Mouse (Mus musculus): ENCODE measurements at regions not wholly inside any gene's neighbourhood (a gene's known extent, or its start where the extent isn't known, plus 50 kb on each side); places are given as distances from the start of the nearest gene placed in this dataset.

DNA sequence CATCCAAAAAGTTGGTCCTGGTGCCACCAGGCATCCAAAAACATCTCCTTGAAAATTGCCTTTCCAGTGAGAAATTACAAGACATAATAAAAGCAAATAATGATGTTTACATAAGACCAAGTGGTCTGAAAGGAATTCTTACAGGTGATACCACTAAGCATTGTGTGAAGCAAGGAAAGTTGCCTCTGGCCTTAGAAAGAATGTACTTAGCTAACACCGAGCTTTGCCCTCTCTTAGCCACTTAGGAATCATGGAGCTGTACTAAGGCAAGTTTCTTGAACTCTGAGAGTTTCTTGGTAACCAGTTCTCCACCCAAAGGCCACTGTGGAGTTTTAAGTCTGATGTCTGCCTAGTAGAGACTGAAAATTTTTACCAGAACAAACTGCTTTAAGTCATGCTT, 359.4 kb upstream of the Cdh11 start:
- no peak for DNase-seq (ENCODE audit: low spot score)

DNA sequence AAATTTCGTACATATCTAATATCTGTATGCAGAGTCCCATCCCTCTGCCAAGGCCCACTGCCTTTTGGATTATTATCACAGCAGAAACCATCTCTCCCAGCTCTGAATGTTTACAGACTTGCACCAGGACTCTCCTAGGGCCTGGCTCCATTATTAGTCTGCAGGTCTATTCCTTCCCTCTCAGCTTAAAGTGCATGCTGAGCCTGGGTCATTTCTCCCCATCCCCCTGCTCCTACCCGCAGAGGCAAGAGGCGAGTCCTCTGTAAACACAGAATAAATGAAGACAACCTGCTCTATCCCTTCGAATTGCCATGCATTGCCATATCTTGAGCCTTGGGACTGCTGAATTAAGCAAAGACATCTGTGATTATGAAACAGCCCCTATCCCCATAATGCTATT, 362.6 kb upstream of the Cdh11 start:
- DNase-seq (ENCODE audit: low spot score): no peak

DNA sequence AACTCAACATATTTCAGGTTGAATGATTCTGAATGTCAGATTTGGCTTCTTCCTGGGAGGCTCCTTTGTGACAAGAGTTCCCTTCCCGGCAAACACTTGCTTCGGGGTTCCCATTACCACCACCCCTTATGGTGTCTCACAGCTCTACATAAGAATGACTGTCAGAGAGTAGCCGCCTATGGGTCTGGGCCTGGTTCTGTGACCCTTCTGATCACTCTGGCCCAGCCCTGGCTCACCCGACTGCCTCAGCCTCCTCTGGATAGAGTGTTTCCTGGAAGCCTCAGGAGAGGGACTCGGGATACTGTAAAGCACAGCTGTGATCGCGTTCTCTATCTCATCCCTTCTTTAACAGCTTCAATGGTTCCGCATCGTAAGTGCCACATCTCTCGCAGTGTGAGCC, 363.0 kb upstream of the Cdh11 start:
- no peak for DNase-seq (ENCODE audit: low spot score)

DNA sequence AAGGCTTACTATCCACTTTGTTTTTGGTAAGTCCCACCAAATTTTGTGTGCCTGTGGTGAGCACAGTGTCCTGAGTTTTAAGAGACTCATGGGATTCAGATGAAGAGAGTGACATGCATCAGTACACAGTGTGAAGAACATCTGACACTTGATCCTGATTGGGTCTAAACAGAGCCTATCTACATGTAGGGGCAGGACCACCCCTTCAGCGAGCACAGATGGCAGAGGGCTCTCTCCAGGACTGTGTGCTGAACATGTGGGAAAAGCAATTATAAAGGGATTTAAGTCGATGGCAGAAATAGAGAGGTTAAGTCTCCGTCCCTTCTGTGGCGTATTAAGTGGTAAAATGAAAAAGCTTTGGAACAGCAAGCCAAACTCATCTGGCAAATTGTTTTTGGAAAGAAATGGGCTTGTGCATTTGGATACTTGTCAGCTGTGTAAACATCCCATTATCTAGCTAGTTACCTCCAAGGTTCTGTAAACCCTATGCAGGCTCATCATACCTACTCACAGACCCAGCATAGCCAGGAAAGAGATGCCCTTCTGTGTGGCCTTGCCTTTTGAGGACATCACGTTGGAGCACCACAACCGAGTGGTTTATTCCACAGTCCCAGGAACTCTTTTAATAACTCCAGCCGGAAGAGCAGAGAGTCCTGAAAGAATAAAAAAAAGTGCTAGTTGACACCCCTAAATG, 381.3 kb upstream of the Cdh11 start:
- no peak for DNase-seq (ENCODE audit: low spot score)

DNA sequence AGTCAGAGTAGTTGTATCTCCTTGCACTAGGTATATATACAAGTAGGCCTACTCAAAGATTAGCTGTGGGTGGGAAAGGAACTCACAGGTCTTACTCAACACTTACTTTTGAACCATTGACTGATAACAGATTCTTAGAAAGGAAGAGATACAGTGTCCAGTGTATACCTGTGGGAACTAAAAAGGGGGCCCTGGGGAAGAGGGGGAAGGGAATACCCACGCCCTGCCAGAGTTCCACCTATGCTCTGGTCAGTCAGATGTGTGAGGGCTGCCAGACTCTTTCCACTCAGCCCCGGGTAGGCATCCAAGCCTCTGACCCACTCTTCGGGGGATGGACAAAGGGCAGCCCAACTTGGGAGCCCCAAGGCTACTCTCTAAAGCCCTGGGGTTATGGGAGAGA, 387.9 kb upstream of the Cdh11 start:
- DNase-seq (ENCODE audit: low spot score): no peak

DNA sequence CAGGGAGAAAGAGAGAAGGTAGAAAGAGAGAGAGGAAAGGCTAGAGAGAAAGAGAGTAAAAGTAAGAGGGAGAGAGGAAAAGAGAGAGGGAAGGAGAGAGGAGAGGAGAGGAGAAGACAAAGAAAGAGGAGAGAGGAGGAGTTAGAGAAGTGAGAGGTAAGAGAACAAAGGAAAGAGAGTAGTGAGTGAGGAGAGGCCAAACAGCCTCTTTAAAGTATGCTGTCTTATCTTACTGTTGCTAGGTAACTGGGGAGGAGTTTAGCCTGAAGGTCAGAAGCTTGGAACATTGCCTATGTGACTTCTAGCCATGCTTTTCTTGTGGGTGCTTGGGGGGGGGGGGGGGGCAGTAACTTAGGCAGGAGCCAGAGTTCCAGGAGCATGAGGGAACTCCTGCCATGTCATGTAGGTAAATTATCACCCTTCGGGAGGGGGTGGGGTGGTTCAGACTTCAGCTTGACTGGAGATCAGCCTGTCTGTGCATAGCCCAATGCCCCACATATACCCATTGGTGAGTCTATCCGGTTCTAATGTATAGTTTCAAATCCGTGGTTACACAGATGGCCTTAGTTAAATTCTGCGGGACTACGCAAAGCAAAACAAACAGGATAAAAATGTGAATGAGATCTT, 388.5 kb upstream of the Cdh11 start:
- no peak for DNase-seq (ENCODE audit: low spot score)

DNA sequence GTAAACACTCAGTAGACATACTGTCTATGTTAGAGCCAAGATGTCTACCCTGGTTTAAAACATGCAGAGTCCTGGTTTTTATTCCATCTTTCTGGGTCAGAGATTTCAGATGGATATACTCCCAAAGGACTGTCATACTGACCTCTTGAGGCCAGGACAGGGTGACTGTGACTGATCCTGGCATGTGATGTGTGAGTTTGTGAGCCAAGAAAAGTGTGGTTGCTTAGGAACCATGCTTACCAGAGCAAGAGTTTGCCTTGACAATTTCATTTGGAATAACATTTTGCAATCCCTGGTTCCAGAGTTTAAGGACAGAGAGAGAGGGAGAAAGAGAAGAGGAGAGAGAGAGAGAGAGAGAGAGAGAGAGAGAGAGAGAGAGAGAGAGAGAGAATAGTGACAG, 395.2 kb upstream of the Cdh11 start:
- DNase-seq (ENCODE audit: low spot score): peak; percentile 29

DNA sequence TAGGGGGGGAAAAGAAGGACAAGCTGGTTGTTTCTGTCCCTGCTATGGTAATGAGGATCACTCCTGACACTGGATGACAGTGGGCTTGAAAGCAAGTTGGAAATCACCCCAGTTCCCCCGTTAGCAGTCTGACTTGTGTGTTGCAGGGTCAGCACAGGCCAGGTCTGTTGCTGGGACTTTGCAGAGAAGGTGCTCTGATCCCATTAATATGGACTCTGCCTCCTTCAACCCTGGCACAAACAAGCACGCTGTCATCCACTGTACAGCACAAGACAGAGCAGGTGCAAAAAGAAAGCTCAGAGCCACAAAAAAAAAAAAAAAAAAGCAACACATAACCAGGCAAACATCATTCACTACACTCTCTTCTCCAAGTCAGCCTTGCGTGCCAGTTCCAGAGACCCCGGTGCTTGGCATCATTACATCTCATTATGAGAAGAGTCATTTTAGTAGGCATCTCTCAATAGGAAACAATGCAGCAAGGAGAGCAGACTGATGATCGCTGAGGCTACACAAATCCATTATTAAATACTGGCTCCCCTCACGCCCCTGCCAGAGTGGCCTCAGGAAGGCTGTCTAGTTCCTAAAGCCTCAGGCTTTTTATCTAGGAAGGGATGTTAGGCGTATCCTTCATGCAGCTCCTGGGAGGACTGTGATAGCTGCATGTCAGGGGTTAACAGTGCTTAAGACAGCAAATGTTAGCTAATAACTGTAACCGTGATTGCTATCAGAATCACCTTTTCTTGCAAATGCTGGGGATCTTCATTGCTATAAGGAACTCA, 403.5 kb upstream of the Cdh11 start:
- no peak for DNase-seq (ENCODE audit: low spot score)

DNA sequence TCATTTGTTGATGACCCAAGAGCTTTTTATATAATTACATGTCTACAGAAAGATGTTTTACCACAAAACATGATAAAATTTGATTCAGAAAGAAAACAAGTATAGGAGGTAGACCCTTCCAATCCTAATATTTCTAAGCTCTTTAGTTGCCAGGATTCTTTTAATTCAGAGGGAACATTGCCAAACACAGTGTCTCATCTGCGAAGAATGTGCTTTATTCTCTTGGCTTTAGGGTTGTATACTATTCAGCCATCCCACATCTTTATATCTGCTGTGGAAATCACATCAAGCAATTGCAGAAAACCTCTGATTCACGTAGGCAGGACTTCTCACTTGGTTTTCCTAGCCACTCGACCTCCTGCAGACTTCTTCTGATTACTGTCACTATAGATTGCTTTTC, 412.8 kb upstream of the Cdh11 start:
- DNase-seq (ENCODE audit: low spot score): no peak

DNA sequence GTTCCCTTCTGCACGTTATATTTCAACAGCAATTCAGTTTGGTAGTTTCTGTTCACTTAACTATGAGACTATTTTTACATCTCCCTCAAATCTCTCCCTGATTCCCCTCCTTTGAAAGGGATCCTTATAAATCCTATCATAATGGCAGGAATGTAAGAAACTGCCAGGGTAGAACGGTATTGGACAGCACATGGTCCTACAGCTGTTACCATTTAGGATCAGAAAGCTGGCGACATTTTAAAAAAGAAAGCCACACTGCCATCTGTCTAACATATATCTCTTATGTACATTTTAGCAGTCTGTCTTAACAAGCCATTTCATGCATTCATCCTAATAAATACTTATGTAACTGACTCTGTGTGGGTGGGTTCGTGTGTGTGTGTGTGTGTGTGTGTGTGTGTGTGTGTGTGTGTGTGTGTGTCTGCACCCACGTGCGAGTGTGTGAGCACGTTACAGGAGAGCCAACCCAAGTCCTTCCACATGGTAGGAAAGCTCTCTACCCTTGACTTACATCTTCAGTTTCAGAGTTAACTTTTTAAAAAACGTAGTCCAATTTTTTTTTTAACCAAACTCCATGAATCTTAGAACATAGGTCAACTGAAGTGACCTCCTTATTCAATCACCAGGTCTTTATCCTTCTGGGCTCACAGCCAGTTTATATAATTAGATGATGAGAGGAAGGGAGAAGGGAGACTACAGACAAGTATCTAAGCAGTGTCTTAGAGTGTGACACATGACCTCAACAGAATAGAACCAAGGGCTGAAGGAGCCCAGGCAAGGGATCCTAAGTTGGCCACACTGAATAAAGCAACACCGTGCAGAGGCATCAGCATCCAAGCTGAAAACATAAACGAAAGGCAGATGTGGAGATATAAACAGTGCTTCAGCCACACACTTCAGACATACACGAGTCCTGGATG, 414.5 kb upstream of the Cdh11 start:
- no peak for DNase-seq (ENCODE audit: low spot score)

DNA sequence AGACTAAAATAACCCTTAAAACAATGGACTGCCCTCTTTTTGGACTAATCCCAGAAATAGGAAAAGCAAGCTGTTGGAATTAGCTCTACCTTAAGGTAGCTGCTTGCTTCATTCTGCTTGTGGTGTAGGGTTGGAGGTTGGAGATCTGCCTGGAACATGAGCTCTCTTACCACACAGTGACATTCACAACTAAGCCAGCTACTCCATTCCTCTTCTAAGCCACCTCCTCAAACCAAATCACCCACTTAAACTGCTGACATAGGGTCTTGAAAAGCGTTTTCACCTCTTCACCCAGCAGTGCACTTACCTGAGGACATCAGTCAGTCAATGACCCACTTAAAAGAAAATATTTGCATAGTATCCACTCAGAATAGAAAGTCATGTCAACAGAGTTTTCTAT, 418.3 kb upstream of the Cdh11 start:
- peak; percentile 61 for DNase-seq (ENCODE audit: low spot score)

DNA sequence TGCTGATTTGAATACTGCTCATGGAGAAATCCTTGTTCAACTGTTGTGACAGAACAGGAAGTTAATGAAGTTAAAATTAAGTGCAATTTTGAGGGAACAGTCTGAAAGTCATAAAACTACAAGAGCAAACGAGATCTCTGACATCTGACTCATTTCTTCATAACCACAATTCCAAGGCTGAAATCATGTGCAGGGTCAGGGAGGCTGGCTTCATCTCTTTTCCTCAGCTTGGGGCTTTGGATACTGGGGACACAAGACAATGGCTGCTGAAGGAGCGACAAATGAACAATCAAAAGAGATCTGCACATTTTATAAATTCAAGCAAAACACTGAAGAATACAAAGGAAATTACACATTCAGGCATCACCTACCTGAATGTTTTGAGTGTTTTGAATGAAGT, 429.2 kb upstream of the Cdh11 start:
- DNase-seq (ENCODE audit: low spot score): no peak

DNA sequence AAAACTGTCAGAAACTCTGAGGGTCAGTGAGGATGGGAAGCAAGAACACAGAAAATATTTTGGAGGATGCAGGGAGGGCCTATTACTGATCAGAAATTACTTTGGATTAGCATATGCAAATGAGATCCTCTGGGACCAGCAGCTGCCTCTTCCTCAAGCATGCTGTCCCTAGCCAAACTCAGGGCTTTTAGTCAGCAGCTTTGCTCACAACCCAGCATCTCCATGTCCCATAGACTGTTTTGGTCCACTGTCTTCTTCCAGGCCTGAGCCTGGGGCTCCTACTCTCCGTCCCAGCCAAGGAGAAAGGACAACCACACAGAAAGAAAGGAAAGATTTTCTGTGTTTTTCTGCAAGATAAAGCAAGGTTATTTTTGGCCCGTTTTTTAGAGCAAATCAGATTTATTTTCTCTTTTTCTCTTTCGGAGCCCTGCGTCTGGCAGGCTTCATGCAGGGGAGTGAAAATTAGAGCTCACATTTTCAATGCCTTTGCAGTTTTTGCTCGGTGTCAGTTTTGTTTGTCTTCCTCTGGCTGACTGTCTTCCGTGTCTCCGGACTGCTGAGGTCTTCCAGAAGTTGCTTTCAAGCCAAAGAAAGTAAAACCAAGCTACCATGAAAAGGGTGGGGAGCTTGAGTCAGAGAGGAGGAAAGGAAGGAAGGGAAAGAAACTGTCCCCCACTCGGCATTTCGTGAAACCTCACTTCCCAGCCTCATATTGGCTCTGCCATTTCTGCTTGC, 445.5 kb upstream of the Cdh11 start:
- no peak for DNase-seq (ENCODE audit: low spot score)

DNA sequence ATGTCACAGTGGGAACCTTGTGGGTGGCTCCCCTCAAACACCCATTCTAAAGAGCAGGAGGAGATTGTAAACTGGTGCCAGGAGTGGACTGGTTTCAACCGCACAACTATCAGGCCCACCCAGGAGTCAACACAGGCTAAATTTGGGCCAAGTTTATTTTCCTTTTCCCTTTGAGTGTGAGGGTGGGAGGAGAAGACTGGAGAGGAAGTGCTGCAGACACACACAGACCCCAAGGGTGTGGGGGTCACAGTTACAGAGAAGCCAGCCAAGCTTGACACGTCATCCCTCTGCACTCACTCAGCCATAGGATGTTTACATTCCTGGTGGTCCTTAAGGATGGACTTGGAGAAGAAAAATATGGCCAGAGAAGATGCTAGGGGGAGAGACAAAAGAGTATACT, 448.9 kb upstream of the Cdh11 start:
- DNase-seq (ENCODE audit: low spot score): peak; percentile 11

DNA sequence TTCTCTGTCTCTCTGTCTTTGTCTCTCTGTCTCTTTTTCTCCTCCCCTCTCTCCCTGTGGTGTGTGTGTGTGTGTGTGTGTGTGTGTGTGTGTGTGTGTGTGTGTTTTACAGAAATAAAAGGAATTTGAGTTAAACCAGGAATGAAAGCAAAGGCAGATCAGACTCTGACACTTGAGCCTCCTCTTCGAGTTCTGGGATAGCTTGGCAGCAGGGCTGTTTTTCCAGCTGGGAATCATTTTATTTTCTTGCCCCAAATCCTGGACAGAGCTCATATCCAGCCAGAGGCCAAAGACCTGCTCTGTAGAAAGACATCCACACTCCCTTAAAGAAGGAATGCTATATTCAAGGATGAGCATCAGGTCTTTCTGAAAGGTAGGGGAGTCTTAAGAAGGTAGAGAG, 450.2 kb upstream of the Cdh11 start:
- peak; percentile 18 for DNase-seq (ENCODE audit: low spot score)

DNA sequence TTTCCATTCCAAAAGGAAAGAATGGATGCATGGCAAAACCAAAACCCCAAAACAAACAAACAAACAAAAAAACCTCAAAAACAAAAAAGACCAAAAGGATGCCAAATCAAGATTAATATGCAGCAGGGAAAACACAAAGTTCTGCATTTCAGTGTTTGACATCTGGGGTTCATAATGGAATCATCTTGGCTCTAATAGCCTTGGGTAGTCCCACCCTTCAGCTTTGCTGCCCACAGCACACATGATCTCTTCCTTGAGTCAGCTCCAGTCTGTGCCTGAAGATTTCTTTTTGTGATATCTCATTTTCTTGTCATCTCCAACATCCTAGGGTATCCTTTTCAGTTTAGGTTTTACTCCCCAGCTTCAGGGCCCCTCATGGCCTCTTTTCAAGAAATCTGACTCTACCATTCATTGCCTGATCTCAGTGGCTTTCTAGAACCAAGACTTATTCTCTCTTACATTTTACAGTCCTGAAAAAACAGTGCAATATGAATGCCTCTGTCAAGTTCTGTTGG, 453.1 kb upstream of the Cdh11 start:
- DNase-seq (ENCODE audit: low spot score): no peak

DNA sequence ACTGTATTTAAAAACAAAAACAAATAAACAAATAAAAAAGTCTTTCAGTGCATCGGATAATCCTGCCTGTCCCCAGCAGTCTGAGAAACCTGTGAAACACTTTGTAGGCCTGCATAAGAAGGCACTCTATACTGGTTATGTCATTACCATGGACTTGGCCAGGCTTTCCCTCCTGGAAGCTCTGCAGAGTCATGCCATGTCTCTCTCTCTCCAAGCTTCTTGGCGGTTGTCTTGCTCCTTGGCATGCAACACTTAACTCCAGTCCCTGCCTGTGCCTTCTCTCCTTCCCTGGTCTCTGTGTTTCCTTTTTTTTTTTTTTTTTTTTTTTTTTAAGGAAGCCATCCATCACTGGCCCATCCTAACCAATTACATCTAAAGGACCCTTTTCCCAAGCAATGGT, 458.7 kb upstream of the Cdh11 start:
- no peak for DNase-seq (ENCODE audit: low spot score)

DNA sequence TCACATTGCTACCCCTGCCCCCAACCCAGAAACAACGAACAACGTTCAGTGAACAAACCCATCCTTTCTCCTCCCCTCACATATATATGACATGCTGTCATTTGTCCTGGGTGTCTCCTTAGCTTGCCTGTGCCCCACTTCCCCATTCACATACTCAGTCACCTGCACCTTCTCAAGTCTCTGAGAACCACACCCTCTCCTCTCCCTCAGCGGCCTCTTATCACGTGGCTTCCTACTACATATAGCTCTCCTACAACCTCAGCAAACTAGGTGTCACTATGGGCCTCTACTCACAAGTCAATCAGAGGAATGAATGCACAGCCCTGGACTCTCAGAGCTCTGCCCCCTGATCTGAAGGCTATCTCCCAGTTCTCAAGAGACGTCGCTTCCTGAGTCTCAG, 459.2 kb upstream of the Cdh11 start:
- no peak for DNase-seq (ENCODE audit: low spot score)

DNA sequence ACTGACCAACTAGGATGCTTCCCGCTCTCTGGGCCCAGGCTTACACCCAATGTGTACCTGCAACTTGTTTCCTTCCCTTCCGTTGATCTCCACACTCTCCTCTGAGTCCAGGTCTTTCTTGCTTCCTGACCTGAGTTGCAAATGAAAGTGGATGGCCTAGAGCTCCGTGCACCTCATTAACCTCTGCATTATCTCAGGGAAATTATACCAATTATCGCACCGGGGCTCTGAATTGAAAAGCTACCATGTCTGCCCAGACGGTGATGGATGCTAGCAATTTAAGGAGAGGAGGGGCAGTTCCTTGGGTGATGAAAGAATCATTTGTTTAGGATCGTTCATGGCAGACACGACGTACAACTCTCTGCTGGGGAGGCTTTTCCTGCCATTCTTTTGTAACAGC, 460.4 kb upstream of the Cdh11 start:
- no peak for DNase-seq (ENCODE audit: low spot score)

DNA sequence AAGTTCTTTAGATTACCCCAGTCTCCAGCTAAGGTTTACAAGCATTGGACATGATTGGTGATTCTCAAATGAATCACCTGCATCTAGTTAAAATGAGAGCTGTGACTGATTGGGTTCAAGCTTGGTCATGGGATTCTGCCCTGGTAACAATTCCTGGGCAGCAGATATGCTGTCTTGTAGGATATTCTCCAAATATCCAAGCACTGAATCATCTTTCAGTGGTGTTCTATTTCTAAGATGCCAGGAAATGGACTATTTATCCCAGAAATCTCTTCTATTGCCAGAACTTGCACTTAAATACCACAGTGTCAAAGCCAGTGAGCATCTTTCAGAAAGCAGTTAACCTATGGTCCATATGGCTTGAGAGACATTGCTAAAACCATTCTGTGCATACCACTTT, 475.8 kb upstream of the Cdh11 start:
- no peak for DNase-seq (ENCODE audit: low spot score)

DNA sequence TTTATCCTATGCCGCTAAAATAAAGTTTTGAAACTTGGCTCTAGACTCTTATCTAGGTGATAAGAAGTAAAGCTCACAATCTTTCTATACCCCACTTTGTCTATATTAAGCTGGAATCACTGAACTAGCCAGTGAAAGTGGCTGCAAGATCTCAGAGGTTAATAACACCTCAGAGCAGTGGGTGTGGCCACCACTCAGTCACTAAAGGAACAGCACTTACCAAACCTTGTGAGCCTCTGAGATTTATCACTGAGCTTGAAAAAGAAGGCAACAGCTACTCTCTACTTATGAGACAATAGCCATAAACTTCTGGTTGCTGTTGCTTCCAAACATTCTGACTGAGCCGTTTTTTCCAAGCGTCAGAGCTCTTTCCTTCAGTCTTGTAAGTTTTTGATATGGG, 484.6 kb upstream of the Cdh11 start:
- DNase-seq (ENCODE audit: low spot score): no peak
